Mouse (Mus musculus) 416B (cell line): ENCODE results near the gene Olfr393.

ENCODE experiments used
- DNase-seq: peaks from one replicate; pipeline ENCODE4 v3.0.0; 2011; ENCODE audit warnings: low read depth

The Olfr393 gene

DNA sequence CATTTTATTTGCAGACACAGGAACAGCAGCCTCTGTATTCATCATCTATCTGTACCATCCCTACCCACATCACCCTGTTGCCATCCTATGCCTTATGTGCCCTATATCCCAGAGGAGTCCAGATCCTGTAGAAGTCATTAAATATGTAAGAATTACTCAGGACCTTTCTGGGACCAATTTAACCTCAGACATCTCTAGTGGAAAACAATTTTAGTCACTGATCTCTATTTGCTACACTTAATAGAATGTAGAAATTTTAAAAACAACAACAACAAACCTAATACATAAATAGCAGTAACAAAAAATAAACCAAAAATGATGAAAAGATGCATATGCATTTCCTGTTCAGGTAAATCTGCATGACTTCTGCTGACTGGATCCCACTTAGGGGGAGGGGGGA, at the start of gene Olfr393:
Gene Olfr393 (minus strand): TSS at position 101 of the 400 bp plus-strand sequence.
- no peak for DNase-seq

DNA sequence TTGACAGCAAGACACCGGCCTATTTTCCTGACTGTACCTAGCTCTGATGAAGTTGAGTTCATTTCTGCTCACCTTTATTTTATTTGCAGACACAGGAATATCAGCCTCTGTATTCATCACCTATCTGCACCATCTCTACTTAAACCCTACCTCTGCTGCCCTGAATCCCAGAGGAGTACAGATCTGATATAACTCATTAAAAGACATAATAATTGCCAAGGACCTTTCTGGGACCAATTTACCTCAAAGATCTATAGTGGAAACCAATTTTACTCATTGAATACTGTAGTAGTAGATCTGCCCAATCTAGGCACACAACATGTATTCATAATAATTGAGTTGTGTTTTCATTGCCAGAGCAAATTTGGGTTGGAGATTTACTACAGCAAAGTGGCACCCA, 39.4 kb upstream of the Olfr393 start, which contains the start of gene Olfr394:
Gene Olfr394 (minus strand): TSS at position 101 of the 400 bp plus-strand sequence.
- DNase-seq: no peak

DNA sequence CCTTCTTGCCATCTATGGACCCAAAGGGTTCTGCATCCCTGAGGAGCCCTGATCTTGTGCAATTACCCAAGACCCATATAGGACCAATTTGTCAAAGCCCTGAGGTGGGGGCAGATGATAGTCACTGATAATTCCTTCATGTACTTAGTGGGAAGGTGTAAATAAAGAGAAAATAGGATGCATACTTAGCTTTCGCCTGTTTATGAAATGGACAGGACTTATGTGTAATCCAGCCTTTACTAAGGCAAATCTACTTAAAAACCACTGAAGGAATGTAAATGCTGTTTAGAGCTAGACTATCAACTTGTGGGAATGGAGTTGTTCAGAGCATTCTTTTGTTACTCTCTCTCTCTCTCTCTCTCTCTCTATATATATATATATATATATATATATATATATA, 34.3 kb downstream of the Olfr393 start, which contains the start of gene Olfr392:
Gene Olfr392 (minus strand): TSS at position 101 of the 400 bp plus-strand sequence.
- DNase-seq: no peak

DNA sequence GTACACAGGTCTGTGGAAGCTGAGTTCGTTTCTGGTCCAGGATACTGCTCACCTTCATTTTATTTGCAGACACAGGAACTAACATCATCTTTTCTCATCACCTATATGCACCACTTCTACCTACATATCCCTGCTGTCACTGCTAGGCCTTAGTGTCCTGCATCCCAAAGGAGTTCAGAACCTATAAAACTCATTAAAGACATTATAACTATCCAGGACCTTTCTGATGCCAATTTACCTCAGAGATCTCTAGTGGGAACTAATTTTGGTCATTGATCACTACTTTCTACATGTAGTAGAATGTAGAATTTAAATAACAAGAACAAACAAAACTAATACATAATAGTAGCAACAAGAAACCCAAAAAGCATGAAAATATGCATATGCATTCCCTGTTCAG, 48.3 kb downstream of the Olfr393 start, which contains the start of gene Olfr391-ps:
Gene Olfr391-ps (minus strand): TSS at position 101 of the 400 bp plus-strand sequence.
- no peak for DNase-seq
